Mouse (Mus musculus) heart, embryonic 11.5 days (tissue): ENCODE results near the gene Slit3. TPM values are rescaled to one million over a fixed set of nuclear protein-coding genes. Genes with fewer than 3 reads are reported as not detected.

ENCODE experiments used
- ATAC-seq: fragments of 200-750 bp; cut with Nextera tagmentation; replicated peaks from 2 replicates; pipeline ENCODE4 v1.8.0; 2017; ENCODE audit warnings: moderate library complexity; ENCODE audit not compliant: insufficient number of reproducible peaks, low FRiP score, low TSS enrichment
- H3K27ac ChIP-seq: fragments of 300-500 bp; sonication (generic); 2 replicates; pipeline ENCODE4 v1.5.1; 2014; ENCODE audit warnings: mild to moderate bottlenecking, low read depth, low read length
- H3K27me3 ChIP-seq: fragments of 300-500 bp; sonication (generic); 2 replicates; pipeline ENCODE4 v1.6.1; 2014; ENCODE audit warnings: mild to moderate bottlenecking, low read length, mixed read lengths; ENCODE audit not compliant: control insufficient read depth, insufficient read depth
- H3K36me3 ChIP-seq: fragments of 300-500 bp; sonication (generic); 2 replicates; pipeline ENCODE4 v1.6.1; 2014; ENCODE audit warnings: mild to moderate bottlenecking, low read length, moderate library complexity, mixed read lengths; ENCODE audit not compliant: control insufficient read depth, insufficient read depth
- H3K4me1 ChIP-seq: fragments of 300-500 bp; sonication (generic); 2 replicates; pipeline ENCODE4 v1.6.1; 2014; ENCODE audit warnings: low read length; ENCODE audit not compliant: control insufficient read depth, insufficient read depth
- H3K4me2 ChIP-seq: fragments of 300-500 bp; sonication (generic); 2 replicates; pipeline ENCODE4 v1.6.1; 2014; ENCODE audit warnings: mild to moderate bottlenecking, moderate library complexity
- H3K4me3 ChIP-seq: fragments of 300-500 bp; sonication (generic); 2 replicates; pipeline ENCODE4 v1.5.1; 2014; ENCODE audit warnings: low read depth, low read length
- H3K9ac ChIP-seq: fragments of 300-500 bp; sonication (generic); 2 replicates; pipeline ENCODE4 v1.6.1; 2014; ENCODE audit warnings: mild to moderate bottlenecking, low read depth, low read length, moderate library complexity
- H3K9me3 ChIP-seq: fragments of 300-500 bp; sonication (generic); replicated peaks from 2 replicates; pipeline ENCODE4 v1.6.1; 2016; ENCODE audit warnings: low read length; ENCODE audit not compliant: control insufficient read depth
- WGBS: fragments of 180-500 bp; shearing (Covaris S2); extraction: QIAGEN DNeasy Blood & Tissue Kit; methylation state at CpG from one replicate; pipeline ENCODE4 v1.1.7; 2014; ENCODE audit not compliant: insufficient replicate concordance; 5-methylcytosine and 5-hydroxymethylcytosine counted together
- polyA plus RNA-seq: library from polyadenylated mRNA; unstranded; fragments of >200 nt; fragmentation: Nextera tagmentation; extraction: Ambion mirVana; gene quantifications from 2 replicates; pipeline ENCODE4 v1.2.1, GENCODE M21; 2014

Slit3 gene
- polyA plus RNA-seq, 1 experiment from 2014 or later = 26.1 TPM

GRCm38 (mm10) chr11:35304216-35304975 lies 183.4 kb downstream of the Slit3 start:
- H3K36me3 ChIP-seq = no peaks in the 10 kb centered on the region
- no peak overlapping the region for H3K27ac ChIP-seq
- H3K9ac ChIP-seq = no peak overlapping the region
- 74% methylated on average over 8 of the region's 8 CpGs for WGBS
- ATAC-seq = no peak
- no peak overlapping the region for H3K4me2 ChIP-seq
- no peak overlapping the region for H3K4me3 ChIP-seq
- H3K4me1 ChIP-seq = no peaks in the 10 kb centered on the region
- no peaks in the 10 kb centered on the region for H3K9me3 ChIP-seq
- no peaks in the 10 kb centered on the region for H3K27me3 ChIP-seq

- 57% methylated on average over 5 of the region's 5 CpGs for WGBS
- no peaks in the 10 kb centered on the region for H3K9me3 ChIP-seq
- H3K9ac ChIP-seq = no peak overlapping the region
- no peaks in the 10 kb centered on the region for H3K36me3 ChIP-seq
- H3K4me1 ChIP-seq = no peaks in the 10 kb centered on the region
- H3K4me2 ChIP-seq = no peak overlapping the region
- H3K27me3 ChIP-seq = no peaks in the 10 kb centered on the region
- no peak for ATAC-seq
- no peak overlapping the region for H3K27ac ChIP-seq
- no peak overlapping the region for H3K4me3 ChIP-seq
Observed at GRCm38 (mm10) chr11:35305111-35305510, 184.1 kb downstream of the Slit3 start.

- ATAC-seq = no peak
- H3K36me3 ChIP-seq = no peaks in the 10 kb centered on the region
- no peak overlapping the region for H3K27ac ChIP-seq
- 88% methylated on average over 3 of the region's 3 CpGs for WGBS
- no peaks in the 10 kb centered on the region for H3K27me3 ChIP-seq
- H3K4me3 ChIP-seq = no peak overlapping the region
- no peaks in the 10 kb centered on the region for H3K4me1 ChIP-seq
- no peaks in the 10 kb centered on the region for H3K9me3 ChIP-seq
- no peak overlapping the region for H3K4me2 ChIP-seq
- no peak overlapping the region for H3K9ac ChIP-seq
Observed at GRCm38 (mm10) chr11:35305910-35306309, 184.9 kb downstream of the Slit3 start.

GRCm38 (mm10) chr11:35306922-35307321 lies 185.9 kb downstream of the Slit3 start:
- Histone ChIP-seq H3K36me3 (no peaks in the 10 kb centered on the region), H3K4me1 (no peaks in the 10 kb centered on the region), H3K4me2 (no peak overlapping the region), H3K9me3 (no peaks in the 10 kb centered on the region), H3K4me3 (no peak overlapping the region), H3K9ac (no peak overlapping the region), H3K27me3 (no peaks in the 10 kb centered on the region), H3K27ac (no peak overlapping the region)
- no peak for ATAC-seq
- WGBS = 89% methylated on average over 5 of the region's 5 CpGs

- Histone ChIP-seq H3K9me3 (no peaks in the 10 kb centered on the region), H3K4me3 (no peak overlapping the region), H3K27ac (no peak overlapping the region), H3K36me3 (no peaks in the 10 kb centered on the region), H3K4me2 (no peak overlapping the region), H3K4me1 (0 out of 2 replicates have a peak, but pooled peaks cover 4% of the 10 kb centered on the region), H3K9ac (no peak overlapping the region), H3K27me3 (no peaks in the 10 kb centered on the region)
- ATAC-seq = no peak
- 75% methylated on average over 4 of the region's 4 CpGs for WGBS
Observed at GRCm38 (mm10) chr11:35307992-35308391, 187.0 kb downstream of the Slit3 start.

- no peaks in the 10 kb centered on the region for H3K36me3 ChIP-seq
- no peaks in the 10 kb centered on the region for H3K27me3 ChIP-seq
- H3K4me2 ChIP-seq = no peak overlapping the region
- no peak overlapping the region for H3K27ac ChIP-seq
- 77% methylated on average over 5 of the region's 5 CpGs for WGBS
- no peak for ATAC-seq
- no peak overlapping the region for H3K9ac ChIP-seq
- H3K9me3 ChIP-seq = no peaks in the 10 kb centered on the region
- H3K4me1 ChIP-seq = peaks cover 7% of the 10 kb centered on the region; the same call in 1 of the 2 replicates
- no peak overlapping the region for H3K4me3 ChIP-seq
Observed at GRCm38 (mm10) chr11:35315449-35316028, 194.5 kb downstream of the Slit3 start.

GRCm38 (mm10) chr11:35317221-35317620 lies 196.2 kb downstream of the Slit3 start:
- H3K4me1 ChIP-seq = peaks cover 11% of the 10 kb centered on the region; the same call in 1 of the 2 replicates
- no peak overlapping the region for H3K9ac ChIP-seq
- 82% methylated on average over 5 of the region's 5 CpGs for WGBS
- H3K9me3 ChIP-seq = no peaks in the 10 kb centered on the region
- no peak overlapping the region for H3K4me3 ChIP-seq
- H3K27ac ChIP-seq = no peak overlapping the region
- no peak for ATAC-seq
- H3K36me3 ChIP-seq = no peaks in the 10 kb centered on the region
- H3K4me2 ChIP-seq = no peak overlapping the region
- no peaks in the 10 kb centered on the region for H3K27me3 ChIP-seq

- Histone ChIP-seq H3K9ac (no peak overlapping the region), H3K27ac (no peak overlapping the region), H3K9me3 (no peaks in the 10 kb centered on the region), H3K4me3 (no peak overlapping the region), H3K4me1 (peaks cover 7% of the 10 kb centered on the region; the same call in 1 of the 2 replicates), H3K36me3 (no peaks in the 10 kb centered on the region), H3K27me3 (no peaks in the 10 kb centered on the region), H3K4me2 (no peak overlapping the region)
- ATAC-seq = no peak
- 64% methylated on average over 7 of the region's 7 CpGs for WGBS
Observed at GRCm38 (mm10) chr11:35317775-35318432, 196.9 kb downstream of the Slit3 start.
